Mouse (Mus musculus) heart, postnatal 4 days (tissue): ENCODE measurements around the gene Padi1. TPM values are rescaled to one million over a fixed set of nuclear protein-coding genes. Genes with fewer than 3 reads are reported as not detected.

Experiments used
- DNase-seq: peaks from one replicate; pipeline ENCODE4 v3.0.0; 2021
- total RNA-seq, 2 experiments: library from RNA; stranded (reverse); gene quantifications; 2 replicates each; pipeline ENCODE4 v1.2.3; 2021

Gene Padi1
- total RNA-seq, 2 experiments from 2014 or later: not detected

DNA sequence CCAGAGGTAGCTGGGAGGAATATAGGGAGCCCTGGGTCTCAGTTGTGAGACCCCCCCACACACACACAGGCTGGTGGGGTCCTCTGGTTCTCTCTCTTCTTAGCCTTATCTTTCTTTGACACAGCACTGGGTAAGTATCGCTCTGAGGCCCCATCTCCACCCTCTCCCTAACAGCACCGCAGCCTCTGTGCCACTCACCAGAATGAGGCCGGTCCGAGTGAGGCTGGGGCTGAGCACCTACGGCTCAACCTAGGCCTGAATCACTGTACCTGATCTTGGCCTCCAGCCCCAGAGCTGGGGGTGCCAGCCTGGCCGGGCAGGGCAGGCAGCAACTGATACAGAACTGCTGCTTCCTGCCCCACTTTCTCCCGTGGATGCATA, 15.2 kb upstream of the Padi1 start:
- DNase-seq: no peak

DNA sequence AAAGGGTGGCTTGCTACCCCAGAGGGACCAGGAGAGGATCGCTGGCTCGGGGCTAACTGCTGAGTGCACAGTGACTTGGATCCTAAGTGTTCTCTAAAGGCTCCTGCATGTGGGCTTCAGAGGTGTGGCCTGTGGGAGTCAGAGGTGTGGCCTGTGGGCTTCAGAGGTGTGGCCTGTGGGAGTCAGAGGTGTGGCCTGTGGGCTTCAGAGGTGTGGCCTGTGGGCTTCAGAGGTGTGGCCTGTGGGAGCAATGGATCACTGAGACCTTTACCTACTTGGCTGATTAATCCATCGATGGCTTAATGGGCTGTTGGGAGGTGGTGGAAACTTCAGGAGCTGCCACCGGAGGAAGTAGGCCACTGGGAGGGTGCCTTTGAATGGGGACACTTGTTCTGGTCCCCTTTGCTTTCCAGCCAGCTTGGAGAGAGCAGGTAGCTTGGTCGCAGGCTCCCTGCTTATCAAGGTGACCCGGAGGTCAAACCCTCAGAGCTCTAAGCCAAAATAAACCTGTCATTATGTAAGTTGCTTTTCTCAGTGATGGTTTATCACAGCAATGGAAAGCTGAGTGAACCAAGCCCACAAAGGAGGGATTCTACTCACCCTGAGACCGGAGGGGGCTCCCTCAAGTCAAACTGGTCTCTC, 14.7 kb upstream of the Padi1 start:
- DNase-seq: no peak

DNA sequence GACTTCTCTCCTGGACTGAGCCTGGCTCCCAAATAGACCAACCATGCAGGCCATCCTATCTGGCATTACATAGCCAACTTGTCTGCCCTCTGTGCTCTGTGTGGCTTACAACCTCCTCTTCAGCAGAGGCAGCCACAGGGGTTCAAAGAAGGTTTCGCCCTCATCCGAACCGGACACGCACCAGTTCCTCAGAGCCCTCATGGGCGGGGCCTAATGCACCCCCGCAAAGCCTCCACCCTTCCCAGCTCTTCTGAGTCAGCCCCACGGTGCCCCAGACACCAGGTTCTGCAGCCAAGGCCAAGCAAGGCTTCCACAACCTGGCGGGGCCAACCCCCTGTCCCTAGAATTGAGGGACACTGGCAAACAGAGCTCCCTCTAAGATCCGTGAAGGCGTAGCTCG, 13.7 kb upstream of the Padi1 start:
- DNase-seq: no peak

GRCm38 (mm10) chr4:140857813-140858212, 12.2 kb upstream of the Padi1 start:
- no peak for DNase-seq

- no peak for DNase-seq
Observed at GRCm38 (mm10) chr4:140857041-140857440, 11.5 kb upstream of the Padi1 start.

GRCm38 (mm10) chr4:140855151-140855550, 9.6 kb upstream of the Padi1 start:
- DNase-seq: no peak

DNA sequence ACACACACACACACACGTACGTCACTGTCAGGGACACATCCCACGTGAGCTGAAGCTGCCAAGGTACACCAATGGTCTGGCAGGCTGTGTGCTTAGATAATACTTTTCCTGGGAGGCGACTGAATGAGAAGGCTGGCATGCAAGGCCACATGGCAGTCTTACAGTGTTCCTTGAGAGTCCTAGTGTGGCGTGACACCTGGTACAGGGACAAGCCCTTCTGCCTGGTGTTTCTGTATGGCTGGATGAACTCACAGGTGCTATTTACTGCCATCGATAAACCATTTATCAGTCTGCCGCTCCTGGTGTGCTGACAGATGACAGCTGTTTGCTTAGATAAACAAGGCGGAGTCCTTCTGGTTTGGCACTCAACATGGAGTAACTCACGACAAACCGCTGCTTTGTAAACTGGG, 8.9 kb upstream of the Padi1 start:
- no peak for DNase-seq

- no peak for DNase-seq
Observed at GRCm38 (mm10) chr4:140853626-140854025, 8.0 kb upstream of the Padi1 start.

- no peak for DNase-seq
Observed at GRCm38 (mm10) chr4:140849310-140849709, 3.7 kb upstream of the Padi1 start.

- no peak for DNase-seq
Observed at GRCm38 (mm10) chr4:140844991-140845390, 587 bp downstream of the Padi1 start.

DNA sequence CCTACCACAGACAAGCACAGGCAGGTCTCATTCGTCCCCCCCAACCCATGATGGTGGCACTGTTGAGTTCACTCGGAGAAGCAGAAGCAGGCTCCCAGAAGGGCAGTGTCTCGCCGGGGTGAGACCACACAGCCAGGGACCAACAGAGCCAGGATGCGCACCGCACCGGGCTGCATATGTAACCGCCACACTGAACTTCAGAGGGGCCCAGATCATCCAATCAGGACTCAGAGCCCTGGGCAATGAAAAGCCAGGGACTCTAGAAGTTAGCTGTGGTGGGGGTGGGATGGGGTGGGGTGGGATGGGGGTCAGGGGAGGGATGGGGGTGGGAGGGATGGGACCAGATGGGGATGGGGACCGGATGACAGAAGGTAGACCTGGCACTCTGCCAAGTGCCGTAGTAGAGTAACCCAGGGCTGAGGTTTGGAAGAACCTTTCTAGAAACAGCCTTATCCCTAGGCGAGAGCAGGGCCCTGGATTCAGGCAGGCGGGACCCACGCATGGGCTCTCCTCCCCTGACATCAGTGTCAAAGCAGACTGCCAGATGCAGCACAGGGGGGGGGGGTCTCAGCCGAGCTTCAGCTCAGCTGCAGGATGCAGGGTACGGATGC, 1.8 kb downstream of the Padi1 start:
- no peak for DNase-seq

DNA sequence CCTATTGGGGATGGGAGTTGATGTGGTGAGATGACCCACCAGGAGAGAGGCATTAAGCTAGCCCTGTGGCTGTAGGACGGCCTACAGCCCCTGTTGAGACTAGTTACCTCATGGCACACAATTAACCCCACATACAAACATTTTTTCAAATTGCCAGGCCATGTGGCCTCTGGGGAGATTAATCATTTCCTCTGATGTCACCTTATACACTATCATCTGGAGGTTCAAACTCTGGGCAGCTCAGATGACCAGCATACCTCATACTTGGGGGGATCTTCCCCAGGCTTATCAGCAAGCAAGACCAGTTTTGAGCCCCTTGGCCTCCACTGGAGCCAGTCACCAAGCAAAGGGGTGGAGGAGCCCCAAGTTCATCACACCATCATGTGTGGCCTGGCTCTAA, 2.7 kb downstream of the Padi1 start:
- DNase-seq: no peak

GRCm38 (mm10) chr4:140837879-140838278, 7.7 kb downstream of the Padi1 start:
- DNase-seq: peak; percentile 30

GRCm38 (mm10) chr4:140836208-140836866, 9.2 kb downstream of the Padi1 start:
- no peak for DNase-seq

DNA sequence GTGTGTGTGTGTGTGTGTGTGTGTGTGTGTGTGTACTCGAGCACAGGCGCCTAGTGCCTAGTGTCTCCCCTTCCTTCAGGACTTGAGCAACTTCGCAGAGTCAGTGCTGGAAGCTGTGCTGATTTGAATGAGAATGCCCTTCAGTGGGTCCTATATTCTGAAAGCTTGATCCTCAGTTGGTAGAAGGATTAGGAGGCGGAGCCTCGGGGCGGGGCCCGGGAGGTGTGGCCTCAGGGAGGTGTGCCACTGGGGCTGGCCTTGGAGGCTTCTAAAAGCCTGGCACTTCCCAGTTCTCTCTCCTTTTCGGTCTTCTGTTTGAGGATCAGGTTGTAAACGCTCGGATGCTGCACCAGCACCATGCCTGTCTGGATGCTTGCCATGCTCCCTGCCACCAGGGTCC, 9.9 kb downstream of the Padi1 start:
- DNase-seq: peak; percentile 41

DNA sequence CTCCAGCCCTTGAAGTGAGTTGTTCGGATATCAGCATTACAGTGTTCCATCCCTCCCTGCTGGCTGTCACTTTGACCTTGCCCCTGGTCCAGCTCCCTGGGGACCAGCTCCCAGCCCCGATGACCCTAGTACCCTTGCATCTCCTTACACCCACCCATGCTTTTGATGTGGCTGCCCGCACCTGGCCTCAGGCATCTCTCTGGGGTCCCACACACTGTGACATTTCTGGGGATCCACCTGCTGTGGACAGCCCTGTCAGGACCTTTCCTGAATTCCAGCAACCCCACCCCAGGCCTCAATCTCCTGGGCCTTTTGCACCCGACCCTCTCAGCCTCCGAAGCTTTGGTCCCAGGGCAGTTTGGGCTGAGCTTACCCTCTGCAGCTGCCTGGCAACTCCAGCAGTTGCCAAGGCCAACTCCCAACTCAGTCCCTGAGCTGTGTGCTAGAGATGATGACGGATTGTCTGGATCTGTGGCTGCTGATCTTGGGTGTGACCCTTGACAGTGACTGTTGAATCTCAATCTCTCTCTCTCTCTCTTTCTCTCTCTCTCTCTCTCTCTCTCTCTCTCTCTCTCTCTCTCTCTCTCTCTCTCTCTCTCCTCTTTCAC, 11.1 kb downstream of the Padi1 start:
- DNase-seq: no peak

DNA sequence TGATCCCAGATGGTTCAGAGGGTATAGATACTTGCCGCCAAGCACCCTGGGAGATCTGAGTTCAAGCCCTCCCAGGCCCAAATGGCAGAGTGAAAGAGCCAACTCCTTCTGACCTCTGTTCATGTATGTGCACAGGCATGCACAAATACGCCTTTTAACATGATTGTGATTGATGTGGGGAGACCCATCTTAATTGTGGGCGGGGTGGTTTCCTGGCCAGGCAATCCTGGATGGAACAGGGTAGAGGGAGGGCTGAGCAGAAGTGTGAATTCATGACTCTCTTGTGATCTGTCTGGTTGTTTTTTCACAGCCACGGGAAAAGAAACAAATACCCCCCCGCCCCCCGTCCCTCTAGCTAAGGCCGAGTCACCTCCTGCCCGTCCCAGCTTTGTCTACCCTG, 12.8 kb downstream of the Padi1 start:
- no peak for DNase-seq

DNA sequence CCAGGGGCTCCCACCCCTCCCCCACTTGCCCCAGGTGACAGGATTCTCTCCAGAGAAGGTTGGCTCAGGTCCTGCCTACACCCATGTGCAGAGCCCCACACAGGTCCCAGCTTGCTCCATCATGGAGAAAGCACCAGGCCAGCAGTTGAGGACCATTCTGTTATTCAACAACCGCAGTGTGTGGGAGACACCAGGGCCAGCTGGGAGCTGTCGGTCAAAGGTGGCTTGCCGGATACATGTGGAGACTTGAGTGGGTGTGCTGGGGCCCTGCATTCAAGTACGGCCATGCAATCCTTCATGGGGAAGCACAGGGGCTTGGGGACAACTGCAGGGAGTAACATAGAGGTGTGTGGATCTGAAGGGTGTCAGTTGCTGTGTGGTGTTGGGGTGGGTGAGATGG, 13.8 kb downstream of the Padi1 start:
- DNase-seq: no peak

GRCm38 (mm10) chr4:140827237-140827636, 18.3 kb downstream of the Padi1 start:
- DNase-seq: no peak

DNA sequence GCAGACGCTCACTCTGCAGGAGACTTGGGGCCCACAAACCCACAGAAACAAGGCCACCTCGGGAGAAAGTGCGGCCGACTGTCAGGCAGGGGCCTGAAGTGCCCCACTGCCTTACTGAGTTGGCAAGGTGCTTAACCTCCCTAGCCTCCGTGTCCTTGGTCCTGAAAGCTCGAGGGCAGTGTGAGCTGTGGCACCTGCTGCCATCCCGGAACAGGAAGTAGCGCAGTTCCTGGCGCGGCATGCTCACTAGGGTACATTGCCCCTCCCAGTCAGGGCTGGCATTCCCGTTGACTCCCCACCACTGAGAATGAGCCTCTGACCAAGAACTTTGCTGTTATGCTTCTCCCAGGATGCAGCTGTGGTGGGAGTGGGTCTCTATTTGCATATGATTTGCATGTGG, 19.6 kb downstream of the Padi1 start:
- no peak for DNase-seq

DNA sequence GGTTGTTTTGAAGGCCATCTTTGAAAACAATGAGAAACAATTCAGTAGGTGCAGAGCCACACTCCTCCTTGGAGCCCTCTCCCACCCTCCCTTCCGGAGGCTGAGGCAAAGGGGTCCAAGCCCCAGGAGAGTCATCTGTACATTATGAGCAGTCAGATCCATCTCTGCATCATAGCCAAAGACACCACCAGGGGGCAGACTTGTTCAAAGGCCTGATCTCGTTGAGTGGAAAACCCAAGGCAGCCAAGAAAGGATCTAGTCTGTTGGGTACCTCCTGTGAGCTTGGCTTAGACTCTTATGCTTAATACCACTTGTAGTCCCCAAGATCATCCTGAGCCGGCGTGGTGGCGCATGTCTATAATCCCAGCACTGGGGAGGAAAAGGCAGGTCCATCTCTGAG, 23.6 kb downstream of the Padi1 start:
- peak; percentile 39 for DNase-seq

DNA sequence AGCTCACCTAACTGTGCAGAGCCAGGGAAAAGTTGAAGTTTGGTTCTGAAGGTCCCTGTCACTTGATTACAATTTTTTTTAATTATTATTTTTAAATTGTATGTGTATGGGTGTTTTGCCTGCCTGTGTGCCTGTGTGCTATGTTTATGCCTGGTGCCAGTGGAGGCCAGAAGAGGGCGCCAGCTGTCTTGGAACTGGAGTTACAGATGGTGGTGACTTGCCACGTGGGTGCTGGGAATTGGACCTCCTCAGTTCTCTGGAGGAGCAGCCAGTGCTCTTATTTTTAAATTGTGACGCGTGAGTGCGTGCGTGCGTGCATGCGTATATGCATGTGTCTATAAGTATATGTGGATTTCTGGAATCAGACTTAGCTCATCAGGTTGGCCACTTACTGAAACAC, 28.2 kb downstream of the Padi1 start:
- no peak for DNase-seq

DNA sequence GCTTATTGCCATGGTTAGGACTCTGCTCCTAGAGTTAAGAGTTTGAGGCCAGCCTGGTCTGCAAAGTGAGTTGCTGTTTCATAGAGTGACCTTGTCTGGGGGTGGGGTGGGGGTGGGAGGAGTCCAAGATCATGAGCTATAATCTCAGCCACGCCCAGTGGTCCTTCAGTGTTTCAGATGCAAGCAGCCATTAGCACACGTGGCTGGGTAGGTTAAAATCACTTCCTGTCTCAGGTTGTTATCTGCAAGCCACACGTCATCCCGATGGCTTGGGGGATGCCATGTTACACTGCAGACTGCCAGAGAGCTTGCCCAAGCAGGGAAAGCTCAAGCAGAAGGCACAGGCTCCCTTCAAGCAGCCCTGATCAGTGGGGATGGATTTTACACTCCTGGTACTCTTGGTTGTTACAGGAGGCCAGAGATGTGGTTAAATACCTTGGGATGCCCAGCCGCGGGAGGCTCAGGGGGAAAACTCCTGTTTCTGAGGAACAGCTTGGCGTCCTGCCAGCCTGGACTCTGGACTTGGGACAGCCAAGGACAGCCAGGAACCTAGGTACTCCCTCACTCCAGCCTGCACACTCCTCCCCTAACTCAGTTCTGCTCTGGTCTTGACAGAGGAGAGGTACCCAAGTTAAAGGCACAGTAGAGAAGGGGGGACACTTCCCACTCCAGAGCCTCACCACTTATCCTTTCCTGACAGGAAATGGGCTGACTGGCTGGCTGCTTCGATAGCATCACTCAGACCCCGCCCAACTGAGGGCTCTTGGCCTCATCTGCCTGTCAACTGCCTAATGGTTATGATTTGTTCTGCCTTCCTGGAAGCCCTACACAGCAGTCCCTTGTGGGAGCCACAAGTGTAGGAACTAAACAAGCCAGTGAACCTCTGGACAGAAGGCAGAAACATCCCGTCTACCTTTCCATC, 29.3 kb downstream of the Padi1 start:
- DNase-seq: peak; percentile 48
